Mouse (Mus musculus): ENCODE measurements at regions not wholly inside any gene's neighbourhood (a gene's known extent, or its start where the extent isn't known, plus 50 kb on each side); places are given as distances from the start of the nearest gene placed in this dataset.
"Not testable (repeated sequence)": the region's sequence is repeated elsewhere in the genome, so short reads cannot be mapped to it uniquely, and the experiment has no call there.

DNA sequence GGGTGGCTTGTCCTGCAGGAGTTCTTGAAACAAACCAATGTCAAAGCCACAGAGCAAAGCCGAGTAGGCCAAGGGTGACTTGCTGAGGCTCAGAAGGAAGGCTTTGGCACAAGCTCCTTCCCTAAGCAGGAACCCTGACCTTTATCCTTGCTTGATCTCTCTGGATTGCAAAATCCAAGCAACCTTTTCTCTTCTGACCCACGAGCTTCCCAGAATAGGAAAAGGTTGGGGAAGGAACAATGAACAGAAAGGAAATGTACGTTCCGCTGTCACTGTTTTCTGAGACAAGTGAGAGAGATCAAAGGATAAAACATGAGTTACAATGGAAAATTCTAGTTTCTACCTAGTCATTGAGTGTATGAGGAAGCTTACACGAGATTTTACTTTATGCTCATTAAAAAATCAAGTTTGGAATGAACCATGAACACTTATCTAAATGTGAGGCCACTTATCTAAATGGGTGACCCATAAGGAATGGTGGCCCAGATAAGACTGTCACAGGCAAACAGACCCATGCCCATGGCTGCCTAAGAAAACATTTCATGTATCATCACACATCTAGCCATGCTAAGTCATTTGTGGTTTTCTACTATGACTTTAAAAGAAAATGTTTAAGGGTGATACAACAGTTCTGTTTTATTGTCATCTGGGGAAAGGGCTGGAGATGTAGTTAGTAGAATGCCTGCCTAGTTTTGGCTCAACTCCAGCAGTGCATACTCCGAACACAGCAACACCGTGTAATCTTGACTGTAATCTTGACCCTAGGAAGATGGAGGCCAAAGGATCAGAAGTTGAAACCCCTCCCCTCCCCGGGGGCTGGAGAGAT lies 80.7 kb upstream of the Tbl1xr1 start:
- no peaks in the 10 kb centered on the region for H3K9me3 ChIP-seq
- H3K27ac ChIP-seq (replicated peaks) = no peak overlapping the region
- H3K27me3 ChIP-seq = no peaks in the 10 kb centered on the region
- 77% methylated on average over 8 of the region's 8 CpGs for WGBS
- ATAC-seq (ENCODE audit: low FRiP score, low read depth) = no peak
- no peak overlapping the region for H3K4me2 ChIP-seq
- no peaks in the 10 kb centered on the region for H3K36me3 ChIP-seq
- no peak overlapping the region for H3K9ac ChIP-seq
- no peaks in the 10 kb centered on the region for H3K4me1 ChIP-seq (replicated peaks)
- no peak overlapping the region for H3K4me3 ChIP-seq

DNA sequence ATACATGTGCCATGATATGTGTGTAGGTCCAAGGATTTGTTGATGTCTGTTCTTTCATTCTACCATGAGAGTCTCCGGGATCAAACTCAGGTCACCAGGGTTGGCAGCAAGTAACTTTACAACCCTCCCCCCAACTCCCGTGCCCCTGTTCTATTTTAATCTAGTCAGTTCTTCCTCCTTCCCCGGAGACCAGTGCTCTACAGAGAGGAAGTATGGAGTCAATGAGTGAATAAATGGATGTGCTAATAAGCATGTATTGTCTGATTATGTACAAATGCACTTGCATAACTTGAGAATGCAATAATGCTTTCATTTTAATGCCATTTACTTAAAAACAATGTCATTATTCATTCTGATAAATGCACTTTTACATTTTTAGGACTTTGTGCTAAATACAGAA lies 79.1 kb upstream of the Tbl1xr1 start:
- Histone ChIP-seq H3K4me3 (no peak overlapping the region), H3K36me3 (no peaks in the 10 kb centered on the region), H3K27ac (replicated peaks) (no peak overlapping the region), H3K9me3 (no peaks in the 10 kb centered on the region), H3K4me1 (replicated peaks) (no peaks in the 10 kb centered on the region), H3K4me2 (no peak overlapping the region), H3K27me3 (no peaks in the 10 kb centered on the region), H3K9ac (no peak overlapping the region)
- no peak for ATAC-seq (ENCODE audit: low FRiP score, low read depth)
- WGBS = 79% methylated on average over 3 of the region's 3 CpGs

DNA sequence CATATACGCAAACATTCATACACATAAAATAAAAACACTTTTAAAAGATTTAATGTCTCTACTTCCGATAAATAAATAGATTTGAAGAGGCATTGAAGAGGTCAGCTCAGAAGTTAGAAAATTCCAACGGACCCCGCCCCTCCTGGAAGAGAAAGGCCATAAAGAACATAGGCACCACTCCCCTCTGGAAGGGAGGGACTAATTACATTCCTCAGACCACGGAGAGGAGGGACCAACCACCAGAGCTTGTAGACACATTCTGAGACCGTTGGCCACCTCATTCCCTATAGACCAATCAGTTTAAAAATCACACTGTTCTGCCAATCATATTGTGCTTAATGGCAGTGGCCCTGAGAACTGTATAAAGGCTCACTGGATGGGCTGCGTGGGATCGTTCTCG lies 71.0 kb upstream of the Tbl1xr1 start:
- no peak overlapping the region for H3K4me2 ChIP-seq
- WGBS = 82% methylated on average over 9 of the region's 9 CpGs
- ATAC-seq (ENCODE audit: low FRiP score, low read depth) = no peak
- H3K4me3 ChIP-seq = no peak overlapping the region
- H3K9me3 ChIP-seq = no peaks in the 10 kb centered on the region
- no peaks in the 10 kb centered on the region for H3K27me3 ChIP-seq
- no peak overlapping the region for H3K9ac ChIP-seq
- H3K36me3 ChIP-seq = no peaks in the 10 kb centered on the region
- H3K27ac ChIP-seq (replicated peaks) = no peak overlapping the region
- H3K4me1 ChIP-seq (replicated peaks) = no peaks in the 10 kb centered on the region

DNA sequence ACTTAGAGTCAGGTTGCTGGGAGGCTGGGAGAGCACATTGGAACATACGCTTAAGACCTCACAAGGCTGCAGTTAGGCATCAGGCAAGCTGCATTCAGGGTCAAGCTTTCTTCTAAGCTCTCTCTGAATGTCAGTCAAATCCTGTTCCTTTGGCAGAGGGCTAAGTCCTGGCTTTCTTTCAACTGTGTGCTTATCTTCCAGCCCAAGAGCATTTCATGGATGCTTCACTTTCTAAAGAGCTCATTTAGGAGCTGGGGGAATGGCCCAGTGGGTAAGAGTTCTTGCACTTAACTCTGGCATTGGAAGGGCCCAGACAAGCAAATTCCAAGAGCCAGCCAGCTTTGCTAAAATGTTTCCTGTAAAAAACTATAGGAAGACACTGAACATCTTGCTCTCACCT lies 70.3 kb upstream of the Tbl1xr1 start:
- no peak for ATAC-seq (ENCODE audit: low FRiP score, low read depth)
- no peaks in the 10 kb centered on the region for H3K4me1 ChIP-seq (replicated peaks)
- no peak overlapping the region for H3K4me2 ChIP-seq
- 82% methylated on average over 1 of the region's 1 CpGs for WGBS
- H3K4me3 ChIP-seq = no peak overlapping the region
- H3K9me3 ChIP-seq = no peaks in the 10 kb centered on the region
- H3K27me3 ChIP-seq = no peaks in the 10 kb centered on the region
- no peak overlapping the region for H3K9ac ChIP-seq
- no peaks in the 10 kb centered on the region for H3K36me3 ChIP-seq
- no peak overlapping the region for H3K27ac ChIP-seq (replicated peaks)

DNA sequence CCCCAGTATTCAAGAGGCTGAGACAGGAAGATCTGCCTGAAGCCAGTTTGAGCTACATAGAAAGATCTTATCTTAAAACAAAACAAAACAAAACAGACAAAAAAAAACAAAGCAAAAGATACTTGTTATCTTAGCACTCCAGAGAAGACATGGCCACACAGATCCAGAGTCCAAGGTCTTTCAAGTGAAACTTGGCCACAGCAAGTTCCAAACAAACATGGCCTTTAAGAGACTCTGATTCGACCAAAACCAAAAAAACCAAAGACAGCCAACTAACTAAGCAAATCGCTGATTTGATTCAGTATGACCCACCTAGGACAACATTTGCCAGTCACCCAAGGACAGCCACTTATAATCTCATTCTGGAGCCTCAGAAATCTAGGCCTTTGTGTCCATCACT lies 69.8 kb upstream of the Tbl1xr1 start:
- H3K4me3 ChIP-seq = no peak overlapping the region
- no peak overlapping the region for H3K27ac ChIP-seq (replicated peaks)
- no peak overlapping the region for H3K4me2 ChIP-seq
- H3K4me1 ChIP-seq (replicated peaks) = no peaks in the 10 kb centered on the region
- no peaks in the 10 kb centered on the region for H3K9me3 ChIP-seq
- no peak overlapping the region for H3K9ac ChIP-seq
- no peaks in the 10 kb centered on the region for H3K27me3 ChIP-seq
- H3K36me3 ChIP-seq = no peaks in the 10 kb centered on the region
- ATAC-seq (ENCODE audit: low FRiP score, low read depth) = no peak
- WGBS = 96% methylated on average over 2 of the region's 2 CpGs

DNA sequence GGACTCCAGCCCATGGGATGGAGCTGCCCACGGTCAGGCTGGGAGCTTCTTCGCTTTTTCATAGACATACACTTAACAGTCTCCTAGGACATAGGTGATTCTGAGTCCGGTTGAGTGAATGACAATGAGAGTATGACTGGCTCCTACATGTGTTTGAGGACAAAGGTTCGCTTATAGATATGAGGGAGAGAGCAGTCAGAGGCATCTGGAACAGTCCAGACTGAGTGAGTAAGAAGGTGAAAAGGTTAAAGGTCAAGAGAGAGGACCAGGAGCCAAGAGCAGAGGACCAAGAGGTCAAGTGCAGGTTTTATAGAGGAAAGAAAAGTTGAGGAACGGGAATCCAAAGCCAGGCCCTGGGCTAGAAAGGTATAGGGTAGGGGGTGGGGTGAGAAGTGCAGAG lies 68.7 kb upstream of the Tbl1xr1 start:
- Histone ChIP-seq H3K4me2 (no peak overlapping the region), H3K4me1 (replicated peaks) (no peaks in the 10 kb centered on the region), H3K27ac (replicated peaks) (no peak overlapping the region), H3K27me3 (no peaks in the 10 kb centered on the region), H3K4me3 (no peak overlapping the region), H3K9ac (no peak overlapping the region), H3K36me3 (no peaks in the 10 kb centered on the region), H3K9me3 (no peaks in the 10 kb centered on the region)
- ATAC-seq (ENCODE audit: low FRiP score, low read depth) = no peak
- 91% methylated on average over 5 of the region's 5 CpGs for WGBS

DNA sequence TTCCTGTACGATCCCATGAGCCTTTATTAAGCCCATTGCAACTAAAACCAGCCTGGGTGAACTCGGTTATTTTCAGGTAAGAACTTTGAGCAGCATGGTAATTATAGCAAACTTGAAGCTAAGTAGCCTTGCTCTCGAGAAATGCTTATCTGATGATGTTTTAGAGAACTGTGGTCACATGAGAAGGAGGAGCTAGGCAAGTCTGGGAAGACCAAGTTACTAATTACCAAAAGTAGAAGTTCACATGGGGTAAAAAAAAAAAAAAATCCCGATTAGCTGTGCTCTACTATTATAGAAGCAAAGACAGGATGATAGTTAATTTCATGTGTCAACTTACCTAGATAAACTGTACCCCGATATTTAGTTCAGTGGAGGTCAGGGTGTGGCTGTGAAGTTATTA lies 68.0 kb upstream of the Tbl1xr1 start:
- Histone ChIP-seq H3K27ac (replicated peaks) (no peak overlapping the region), H3K27me3 (no peaks in the 10 kb centered on the region), H3K4me3 (no peak overlapping the region), H3K36me3 (no peaks in the 10 kb centered on the region), H3K4me2 (no peak overlapping the region), H3K9me3 (no peaks in the 10 kb centered on the region), H3K4me1 (replicated peaks) (no peaks in the 10 kb centered on the region), H3K9ac (no peak overlapping the region)
- 89% methylated on average over 5 of the region's 5 CpGs for WGBS
- ATAC-seq (ENCODE audit: low FRiP score, low read depth) = no peak

DNA sequence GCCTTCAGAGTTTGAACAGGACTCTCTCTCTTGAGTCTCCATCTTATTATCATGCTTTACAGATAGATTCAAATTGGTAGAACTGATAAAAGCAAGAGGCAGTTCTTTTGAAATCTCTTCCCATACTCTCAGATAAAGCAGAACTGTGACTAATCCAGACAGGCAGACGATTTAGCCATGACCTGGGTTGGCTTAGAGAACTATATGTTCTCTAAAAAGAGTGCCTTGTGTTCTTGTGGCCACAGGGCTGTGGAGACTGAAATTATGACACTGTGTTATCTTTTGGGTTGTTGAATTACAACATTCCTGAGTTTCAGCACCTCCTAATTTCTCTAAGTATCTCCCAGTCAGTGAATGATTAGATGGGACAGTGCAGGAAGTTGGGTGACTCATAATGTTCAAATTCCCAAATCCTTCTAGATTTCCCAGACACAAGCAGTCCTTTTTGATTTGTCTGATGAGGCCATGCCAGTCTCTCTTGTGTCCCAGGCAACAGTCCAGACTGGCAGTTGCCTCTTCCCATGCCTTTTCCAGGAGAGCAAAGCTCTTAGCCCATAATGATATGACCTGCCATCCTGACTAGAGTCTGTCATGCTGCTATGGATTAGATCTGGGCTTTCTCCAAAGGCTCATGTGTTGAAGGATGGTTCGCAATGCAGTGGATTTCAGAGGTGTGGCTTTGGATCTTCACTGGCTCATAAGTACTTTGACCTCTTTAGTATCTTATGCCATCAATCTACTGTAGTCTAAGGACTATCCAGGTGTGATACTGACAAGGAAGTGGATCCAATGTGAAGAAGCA lies 66.4 kb upstream of the Tbl1xr1 start:
- Histone ChIP-seq H3K9me3 (no peaks in the 10 kb centered on the region), H3K36me3 (no peaks in the 10 kb centered on the region), H3K27me3 (no peaks in the 10 kb centered on the region), H3K9ac (no peak overlapping the region), H3K4me1 (replicated peaks) (no peaks in the 10 kb centered on the region), H3K4me3 (no peak overlapping the region), H3K4me2 (no peak overlapping the region), H3K27ac (replicated peaks) (no peak overlapping the region)
- no peak for ATAC-seq (ENCODE audit: low FRiP score, low read depth)
- WGBS = 68% methylated on average over 2 of the region's 2 CpGs

DNA sequence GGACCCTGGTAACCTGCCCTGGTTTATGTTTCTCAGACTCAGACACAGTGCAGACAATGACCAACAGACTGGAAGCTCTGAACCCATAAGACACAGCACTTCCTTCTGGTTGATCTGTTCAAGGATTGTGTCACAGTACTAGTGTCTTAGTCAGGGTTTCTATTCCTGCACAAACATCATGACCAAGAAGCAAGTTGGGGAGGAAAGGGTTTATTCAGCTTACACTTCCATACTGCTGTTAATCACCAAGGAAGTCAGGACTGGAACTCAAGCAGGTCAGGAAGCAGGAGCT lies 65.8 kb upstream of the Tbl1xr1 start:
- H3K9ac ChIP-seq; H3K4me3 ChIP-seq; H3K36me3 ChIP-seq; H3K4me1 ChIP-seq (replicated peaks); H3K27ac ChIP-seq (replicated peaks); ATAC-seq (ENCODE audit: low FRiP score, low read depth); H3K27me3 ChIP-seq; H3K9me3 ChIP-seq; H3K4me2 ChIP-seq: not testable (repeated sequence)

DNA sequence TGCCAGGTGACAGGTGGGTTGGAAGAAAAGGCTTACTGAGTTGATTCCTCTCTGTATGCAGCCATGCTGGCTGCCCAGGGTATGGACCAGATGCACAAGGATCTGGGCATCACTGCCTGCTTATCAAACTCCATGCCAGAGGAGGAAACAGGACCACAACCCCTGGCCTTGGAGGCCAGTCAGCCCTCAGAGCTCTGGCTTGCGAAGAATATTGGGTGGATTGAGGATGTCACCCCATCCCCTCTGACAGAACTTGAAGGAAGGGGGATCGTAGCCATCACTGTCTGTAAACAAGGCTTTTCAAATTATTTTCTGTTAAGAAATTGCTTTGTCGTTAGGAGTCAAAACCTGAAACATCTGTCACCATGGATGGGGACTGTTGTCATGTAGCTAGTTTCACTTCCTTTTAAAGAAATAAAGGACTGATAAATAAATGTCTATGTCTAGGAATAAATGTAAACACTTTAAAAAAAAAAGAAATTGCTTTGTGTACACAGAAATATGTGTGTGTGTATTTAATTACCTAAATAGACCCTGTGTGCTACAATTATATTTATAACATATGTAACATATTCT lies 55.0 kb upstream of the Tbl1xr1 start:
- H3K9ac ChIP-seq = no peak overlapping the region
- H3K4me1 ChIP-seq (replicated peaks) = no peaks in the 10 kb centered on the region
- no peaks in the 10 kb centered on the region for H3K9me3 ChIP-seq
- no peak overlapping the region for H3K4me3 ChIP-seq
- no peak for ATAC-seq (ENCODE audit: low FRiP score, low read depth)
- WGBS = 87% methylated on average over 3 of the region's 3 CpGs
- H3K27me3 ChIP-seq = no peaks in the 10 kb centered on the region
- H3K4me2 ChIP-seq = no peak overlapping the region
- H3K36me3 ChIP-seq = no peaks in the 10 kb centered on the region
- no peak overlapping the region for H3K27ac ChIP-seq (replicated peaks)

DNA sequence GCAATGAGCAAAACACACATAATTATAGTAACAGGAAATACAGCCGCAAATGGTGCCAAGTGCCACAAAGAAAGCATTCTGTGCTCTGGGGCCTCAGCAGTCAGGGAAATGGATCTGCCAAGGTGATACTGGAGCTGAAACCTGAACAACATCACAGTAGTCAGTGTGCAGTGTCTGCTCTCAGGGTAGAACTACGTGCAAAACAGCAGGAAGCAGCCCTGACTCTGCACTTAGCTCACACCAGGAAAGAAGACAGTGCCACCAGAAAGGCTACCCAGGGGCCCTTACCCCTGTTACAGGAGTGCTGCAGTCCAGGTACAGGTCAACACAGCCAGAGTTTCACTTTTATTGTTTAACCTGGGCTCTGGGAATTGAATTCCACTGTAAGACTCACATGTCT lies 54.0 kb upstream of the Tbl1xr1 start:
- H3K4me3 ChIP-seq = no peak overlapping the region
- no peak overlapping the region for H3K9ac ChIP-seq
- H3K36me3 ChIP-seq = no peaks in the 10 kb centered on the region
- no peak overlapping the region for H3K27ac ChIP-seq (replicated peaks)
- H3K4me1 ChIP-seq (replicated peaks) = no peaks in the 10 kb centered on the region
- H3K4me2 ChIP-seq = no peak overlapping the region
- no peaks in the 10 kb centered on the region for H3K9me3 ChIP-seq
- no peaks in the 10 kb centered on the region for H3K27me3 ChIP-seq
- no peak for ATAC-seq (ENCODE audit: low FRiP score, low read depth)
- 71% methylated on average over 2 of the region's 2 CpGs for WGBS

DNA sequence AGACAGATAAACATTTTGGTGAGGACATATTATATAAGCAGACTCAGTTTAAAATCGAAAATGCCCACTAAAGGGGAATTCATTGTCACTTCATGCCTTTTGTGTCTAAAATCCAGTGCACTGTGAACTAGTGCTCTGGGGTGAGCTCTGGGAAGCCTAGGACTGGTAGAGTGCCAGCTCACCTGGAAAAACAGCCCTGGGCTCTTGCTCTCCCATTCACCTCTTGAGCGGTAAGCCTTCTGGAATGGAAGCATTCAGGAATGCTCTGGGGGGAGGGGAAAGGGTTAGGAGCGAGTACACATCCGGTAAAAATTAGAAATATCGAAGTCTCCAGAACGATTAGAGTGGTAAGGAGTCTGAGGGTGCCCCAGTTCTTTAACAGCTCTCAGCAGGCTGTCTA lies 53.4 kb upstream of the Tbl1xr1 start:
- Histone ChIP-seq H3K4me2 (no peak overlapping the region), H3K9ac (no peak overlapping the region), H3K4me1 (replicated peaks) (no peaks in the 10 kb centered on the region), H3K27ac (replicated peaks) (no peak overlapping the region), H3K4me3 (no peak overlapping the region), H3K36me3 (no peaks in the 10 kb centered on the region), H3K9me3 (no peaks in the 10 kb centered on the region), H3K27me3 (no peaks in the 10 kb centered on the region)
- WGBS = 70% methylated on average over 6 of the region's 6 CpGs
- no peak for ATAC-seq (ENCODE audit: low FRiP score, low read depth)

All from hindbrain, embryonic 15.5 days (tissue).